Mouse (Mus musculus) heart, adult 8-10 months (tissue): ENCODE data around the gene Sox11. TPM values are rescaled to one million over a fixed set of nuclear protein-coding genes. Genes with fewer than 3 reads are reported as not detected.
A peak's percentile ranks its signal among the peaks of the same experiment; 100 is the strongest.

Experiments
- DNase-seq: peaks from one replicate; pipeline ENCODE4 v3.0.0; 2022; ENCODE audit warnings: low spot score
- total RNA-seq, 4 experiments: library from RNA; stranded (reverse); gene quantifications; 2 replicates each; pipeline ENCODE4 v1.2.4; 2022

Sox11 gene
- under 1 TPM in 3 of 4 experiments, not detected in 1; 0.03 TPM for total RNA-seq

DNA sequence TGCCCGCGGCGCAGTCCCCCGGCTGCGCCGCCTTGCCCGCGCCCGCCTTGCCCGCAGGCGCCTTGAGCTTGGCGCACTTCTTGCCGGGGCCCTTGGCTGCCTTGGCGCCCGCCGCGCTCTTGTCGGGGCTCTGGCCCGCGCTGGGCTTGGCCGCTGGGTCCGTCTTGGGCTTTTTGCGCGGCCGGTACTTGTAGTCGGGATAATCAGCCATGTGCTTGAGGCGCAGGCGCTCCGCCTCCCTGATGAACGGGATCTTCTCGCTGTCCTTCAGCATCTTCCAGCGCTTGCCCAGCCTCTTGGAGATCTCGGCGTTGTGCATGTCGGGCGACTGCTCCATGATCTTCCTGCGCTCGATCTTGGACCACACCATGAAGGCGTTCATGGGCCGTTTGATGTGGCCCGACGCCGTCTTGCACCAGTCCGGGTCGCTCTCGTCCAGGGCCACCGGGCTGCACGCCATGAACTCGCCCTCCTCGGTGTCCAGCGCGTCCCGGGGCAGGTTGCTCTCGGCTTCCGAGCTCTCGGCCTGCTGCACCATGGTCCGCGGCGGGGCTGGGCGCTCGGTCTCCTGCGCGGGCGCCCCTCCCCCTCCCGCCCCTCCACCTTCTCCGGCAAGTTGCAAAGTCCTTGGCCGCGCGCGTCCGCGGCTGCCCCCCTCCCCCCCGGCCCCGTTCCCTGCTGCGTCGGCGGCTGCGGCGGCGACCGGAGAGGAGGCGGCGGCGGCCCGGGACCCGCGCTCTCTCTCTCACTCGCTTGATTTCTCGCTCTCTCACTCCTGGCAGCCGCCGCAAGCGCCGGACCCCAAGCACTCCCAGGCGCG, at the start of gene Sox11:
Sox11 (minus strand) TSS at position 704 of the 820 bp plus-strand sequence.
- DNase-seq, result no peak

DNA sequence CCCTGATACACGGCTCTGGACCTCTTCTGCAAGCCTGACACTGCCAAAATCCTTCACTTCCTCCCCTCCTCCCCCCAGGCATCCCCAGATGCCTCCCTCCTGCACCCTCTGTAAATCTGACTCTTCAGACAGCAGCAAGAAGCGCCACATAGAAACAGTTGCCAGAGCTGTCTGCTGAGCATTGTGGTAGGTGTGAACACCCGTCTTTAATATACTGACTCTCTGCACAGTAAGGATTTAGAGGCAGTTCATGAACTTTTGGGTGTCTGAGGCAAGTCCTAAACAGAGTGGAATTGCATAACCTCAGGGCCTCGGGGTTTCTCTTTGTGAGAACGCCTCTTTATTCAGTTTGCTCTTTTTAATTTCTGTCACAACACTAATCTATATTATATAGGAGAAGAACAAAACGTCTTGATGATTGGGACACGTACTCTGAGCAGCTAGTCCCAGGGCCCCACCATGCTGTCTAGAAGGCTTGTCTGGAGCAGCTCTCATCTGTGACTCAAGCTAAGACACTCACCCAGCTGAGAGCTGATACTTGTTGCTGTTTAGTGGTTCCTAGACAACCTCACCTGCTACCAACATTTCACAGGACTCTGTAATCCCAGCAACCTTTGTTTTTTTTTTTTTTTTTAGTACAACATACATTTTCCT, 49.4 kb upstream of the Sox11 start:
- no peak for DNase-seq

DNA sequence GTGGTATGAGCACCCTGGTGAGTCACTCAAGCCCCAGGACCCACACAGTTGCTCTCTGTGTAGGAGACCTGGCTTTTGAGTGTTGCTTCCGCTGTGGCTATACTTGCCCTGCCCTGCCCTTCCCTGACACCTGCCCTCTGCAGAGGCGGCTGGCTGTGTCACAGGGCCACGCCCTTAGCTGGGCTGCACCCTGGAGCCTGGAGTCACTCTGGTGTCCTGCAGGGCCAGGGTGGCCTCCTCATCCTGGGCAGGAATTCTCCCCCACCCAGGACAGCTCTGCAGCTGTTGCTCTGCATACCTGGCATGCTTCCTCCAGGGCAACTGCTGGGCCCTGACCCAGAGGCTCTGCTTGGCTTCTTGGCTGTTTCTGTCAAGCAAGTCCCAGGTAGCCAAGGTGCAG, 48.1 kb upstream of the Sox11 start:
- DNase-seq, result no peak

DNA sequence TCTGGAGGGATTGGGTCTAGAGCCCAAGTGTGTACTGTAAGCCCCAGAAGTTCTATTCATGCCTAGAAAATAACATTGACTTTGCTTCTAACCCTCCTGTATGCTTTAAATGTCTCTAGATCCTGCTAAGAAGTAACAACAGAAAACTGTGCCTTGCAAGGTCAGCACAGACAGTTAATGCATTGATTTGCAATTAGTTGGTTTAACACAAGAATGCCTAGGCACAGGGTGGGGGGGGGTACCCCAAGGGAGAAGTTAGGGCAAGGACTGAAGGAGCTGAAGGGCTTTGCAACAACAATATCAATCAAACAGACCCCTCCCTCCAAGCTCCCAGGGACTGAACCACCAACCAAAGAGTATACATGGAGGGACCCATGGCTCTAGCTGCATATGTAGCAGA, 47.1 kb upstream of the Sox11 start:
- DNase-seq, result no peak

DNA sequence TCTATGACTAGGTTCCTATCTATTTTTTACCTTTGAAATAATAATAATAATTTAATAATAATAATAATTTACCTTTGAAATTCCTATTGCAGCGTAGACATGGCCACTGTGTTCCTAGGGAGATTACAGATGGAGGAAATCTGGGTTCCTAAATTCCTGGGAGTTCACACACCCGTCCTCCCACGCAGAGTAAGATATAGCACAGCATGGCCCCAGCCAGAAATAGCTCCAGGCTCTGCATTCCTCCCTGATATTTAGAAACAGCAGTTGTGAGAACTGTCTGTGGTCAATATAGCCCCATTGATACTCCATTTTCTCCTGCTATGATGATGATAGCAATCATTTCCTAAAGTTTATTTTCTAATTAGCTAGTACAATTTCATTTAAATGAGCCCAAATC, 30.1 kb upstream of the Sox11 start:
- DNase-seq, result peak; percentile 3

DNA sequence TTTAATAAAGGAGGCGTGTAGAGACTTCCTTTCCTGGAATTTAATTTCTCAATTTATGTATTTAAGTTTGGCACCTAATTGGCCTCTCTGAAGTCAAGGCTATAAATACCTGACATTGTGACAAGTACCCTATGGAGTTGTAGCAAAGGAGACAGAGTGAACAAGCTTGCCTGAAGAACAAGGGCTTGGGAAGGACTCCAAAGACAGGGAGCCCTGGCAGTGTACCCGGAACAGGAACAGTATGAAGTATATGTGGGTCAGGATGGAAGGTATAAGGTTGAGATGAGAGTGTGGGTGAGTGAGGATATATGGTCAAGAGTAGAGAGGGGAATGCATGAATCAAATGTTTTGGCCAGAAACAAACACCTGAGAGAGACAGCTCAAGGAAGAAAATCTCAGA, 28.4 kb upstream of the Sox11 start:
- DNase-seq, result peak; percentile 33

DNA sequence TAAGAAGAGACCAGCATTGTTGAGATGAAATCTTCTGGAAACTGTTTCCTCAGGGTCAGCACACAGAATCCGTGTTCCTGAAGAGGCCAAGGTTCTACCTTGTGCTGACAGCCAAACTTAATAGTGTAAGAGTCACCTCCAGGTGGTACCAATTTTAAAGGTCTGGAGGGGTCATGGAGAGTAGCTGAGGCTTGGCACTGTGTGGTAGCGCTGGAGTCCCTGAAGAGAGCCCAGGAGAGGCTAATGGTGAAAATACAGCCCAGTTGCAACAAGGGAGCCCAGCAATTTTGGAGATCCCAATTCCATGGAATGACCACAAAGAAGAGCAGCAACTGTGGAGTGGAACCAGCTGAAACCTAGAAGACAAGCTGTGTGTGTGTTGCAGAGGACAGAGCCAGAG, 25.1 kb upstream of the Sox11 start:
- DNase-seq, result no peak

DNA sequence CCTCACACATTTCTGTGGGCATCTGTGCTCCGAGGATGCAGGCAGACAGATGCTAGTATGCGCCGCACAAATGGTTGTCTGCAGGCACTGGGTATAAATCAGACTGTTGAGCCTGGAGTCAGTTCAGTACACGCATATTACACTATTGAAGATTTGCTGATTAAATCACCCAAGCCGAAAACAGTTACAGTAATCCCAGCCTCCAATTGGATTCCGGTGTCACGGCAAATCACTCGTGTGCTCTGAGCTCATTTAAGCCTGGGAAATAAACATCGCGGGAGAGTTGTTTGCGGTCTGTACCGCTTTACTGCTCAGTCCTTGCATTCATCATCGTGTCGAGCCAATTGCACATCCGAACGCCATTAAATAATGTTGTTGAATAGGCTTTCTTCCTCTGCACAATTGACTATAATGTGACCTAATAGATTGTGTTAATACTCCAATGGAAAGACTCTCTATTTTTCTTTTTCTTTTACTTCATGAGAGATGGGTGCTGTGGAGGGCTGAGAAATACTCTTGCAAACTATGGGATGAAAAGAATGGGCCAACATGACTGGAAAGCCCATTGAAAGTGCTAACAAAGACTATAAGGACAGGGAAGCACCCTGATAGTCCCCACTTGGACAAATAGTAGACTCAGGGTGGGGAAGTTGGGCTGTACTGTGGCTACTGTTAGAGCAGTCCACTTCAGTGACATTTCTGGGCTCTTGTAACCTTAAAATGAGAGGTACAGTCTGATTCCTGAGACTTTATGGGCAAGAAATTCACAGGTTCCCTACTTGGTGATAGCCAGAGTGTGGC, 21.7 kb upstream of the Sox11 start:
- no peak for DNase-seq

DNA sequence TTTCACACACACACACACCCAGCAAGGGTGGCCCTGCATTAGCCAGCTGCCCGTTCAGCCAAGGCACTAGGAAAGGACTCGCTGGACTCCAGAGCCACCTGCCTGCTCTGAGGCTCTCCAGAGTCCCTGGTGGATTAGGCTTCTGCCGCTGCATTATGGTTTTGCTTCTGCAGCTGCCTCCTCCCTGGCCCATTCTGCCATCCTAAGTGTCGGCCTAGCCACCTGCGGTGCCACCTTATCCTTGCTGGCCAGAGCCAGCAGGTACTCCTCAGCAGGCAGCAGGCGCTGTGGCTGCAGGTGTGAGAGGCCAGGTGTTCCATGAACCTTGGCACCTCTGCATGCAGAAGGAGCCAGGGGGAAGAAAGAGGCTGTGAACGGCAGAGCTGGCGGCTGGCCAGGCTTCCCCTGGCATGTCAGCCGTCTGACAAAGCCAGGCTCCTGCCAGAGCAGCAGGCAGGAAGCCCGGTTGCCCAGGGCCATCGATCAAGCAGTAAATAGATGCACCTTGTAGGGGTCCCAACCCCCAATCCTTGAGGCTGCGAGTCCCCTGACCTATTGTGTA, 14.8 kb upstream of the Sox11 start:
- DNase-seq, result no peak

DNA sequence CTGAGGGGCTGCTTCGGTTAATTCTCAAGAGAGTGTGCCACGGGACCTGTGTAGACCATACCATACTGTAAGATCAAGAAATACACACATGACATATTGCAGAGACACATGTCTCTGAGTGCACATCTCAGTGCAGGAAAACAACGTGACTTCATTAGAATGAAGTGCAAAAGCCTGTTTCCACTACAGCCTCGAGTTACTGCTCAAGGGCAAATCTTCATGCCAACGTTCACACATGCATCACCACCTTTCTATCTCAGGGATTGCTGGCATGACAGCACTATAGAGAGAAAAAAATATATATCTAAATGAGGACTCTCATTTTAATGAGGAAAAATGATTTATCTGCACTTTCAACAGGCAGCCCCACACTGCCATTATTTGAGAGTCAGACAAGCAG, 14.2 kb upstream of the Sox11 start:
- DNase-seq, result no peak

DNA sequence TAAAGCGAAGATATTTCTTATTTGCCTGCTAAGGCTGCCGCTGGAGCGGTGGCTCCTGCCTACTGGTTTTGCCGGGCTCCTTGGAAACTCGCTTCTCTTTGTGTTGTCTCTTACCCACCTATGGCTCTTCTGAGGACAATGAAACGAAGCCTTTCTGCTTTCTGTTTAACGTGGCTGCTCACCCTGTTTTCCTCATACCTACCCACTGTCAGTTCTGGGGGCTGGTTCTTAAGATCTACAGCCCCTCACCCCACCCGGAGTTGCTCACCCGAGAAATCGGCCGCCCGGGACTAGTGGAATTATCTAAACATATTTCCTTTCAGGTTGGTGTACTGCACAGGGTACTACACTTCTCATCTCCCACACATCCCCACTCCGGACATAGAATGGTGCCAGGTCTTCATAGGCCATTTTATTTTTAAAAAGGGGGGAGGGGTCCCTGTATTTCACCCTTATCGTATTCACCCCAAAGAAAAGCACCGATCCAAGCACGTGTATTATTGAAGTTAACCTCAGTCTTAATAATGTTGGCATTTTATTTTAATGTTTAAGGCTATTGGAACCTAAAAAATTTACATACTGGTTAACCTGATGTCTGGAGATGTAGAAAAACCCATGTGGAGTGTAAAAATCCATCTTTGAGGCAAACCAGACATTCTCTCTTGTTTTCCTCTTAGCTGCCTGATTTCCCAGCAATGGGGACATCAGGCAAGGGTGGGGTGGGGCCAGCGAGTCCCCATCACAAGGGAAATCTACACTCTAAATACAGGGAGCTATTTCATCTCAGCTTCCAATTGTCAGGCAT, 1.4 kb upstream of the Sox11 start:
- DNase-seq, result no peak

DNA sequence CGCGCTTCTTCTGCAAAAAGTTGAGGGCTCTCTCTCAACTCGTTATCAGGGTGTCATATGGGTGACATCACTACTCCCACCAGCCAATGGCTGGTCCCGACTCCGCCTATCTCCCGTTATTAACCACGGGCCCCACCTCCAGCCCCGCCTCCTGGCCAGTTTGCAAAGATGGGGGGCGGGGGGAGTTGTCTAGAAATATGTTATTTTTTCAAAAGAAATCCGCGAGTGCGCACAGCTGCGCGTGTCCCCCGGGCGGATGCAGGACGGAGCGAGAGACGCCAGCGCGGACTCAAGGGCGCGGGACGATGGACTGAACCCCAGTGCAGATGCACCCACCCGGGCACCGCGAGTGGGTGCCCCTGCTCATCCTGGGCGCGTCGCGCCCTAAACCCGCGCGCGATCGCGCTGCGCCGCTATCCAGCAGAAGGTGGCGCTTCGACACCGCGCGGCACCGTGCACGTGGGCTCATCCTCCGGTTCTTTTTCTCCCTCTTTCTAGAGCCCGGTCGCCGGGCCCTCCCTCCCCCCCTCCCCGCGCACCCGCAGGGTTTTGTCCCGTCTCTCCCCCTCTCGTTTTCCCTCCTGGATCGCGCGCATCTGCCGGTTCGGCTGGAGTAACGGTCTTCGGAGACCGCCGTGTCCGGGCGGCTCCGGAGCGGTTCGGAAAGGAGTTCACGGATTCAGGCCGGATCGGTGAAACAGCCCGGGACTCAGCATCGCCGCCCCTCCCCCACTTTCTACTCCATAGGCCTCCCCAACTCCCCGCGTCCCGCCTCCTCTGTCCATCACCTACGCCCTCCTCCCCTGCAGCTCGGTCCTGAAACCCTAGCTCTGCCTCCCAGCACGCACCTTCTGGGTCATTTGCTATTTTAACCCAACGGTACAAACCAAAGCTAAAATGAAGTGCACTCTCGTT, 574 bp upstream of the Sox11 start:
- DNase-seq, result peak; percentile 22

DNA sequence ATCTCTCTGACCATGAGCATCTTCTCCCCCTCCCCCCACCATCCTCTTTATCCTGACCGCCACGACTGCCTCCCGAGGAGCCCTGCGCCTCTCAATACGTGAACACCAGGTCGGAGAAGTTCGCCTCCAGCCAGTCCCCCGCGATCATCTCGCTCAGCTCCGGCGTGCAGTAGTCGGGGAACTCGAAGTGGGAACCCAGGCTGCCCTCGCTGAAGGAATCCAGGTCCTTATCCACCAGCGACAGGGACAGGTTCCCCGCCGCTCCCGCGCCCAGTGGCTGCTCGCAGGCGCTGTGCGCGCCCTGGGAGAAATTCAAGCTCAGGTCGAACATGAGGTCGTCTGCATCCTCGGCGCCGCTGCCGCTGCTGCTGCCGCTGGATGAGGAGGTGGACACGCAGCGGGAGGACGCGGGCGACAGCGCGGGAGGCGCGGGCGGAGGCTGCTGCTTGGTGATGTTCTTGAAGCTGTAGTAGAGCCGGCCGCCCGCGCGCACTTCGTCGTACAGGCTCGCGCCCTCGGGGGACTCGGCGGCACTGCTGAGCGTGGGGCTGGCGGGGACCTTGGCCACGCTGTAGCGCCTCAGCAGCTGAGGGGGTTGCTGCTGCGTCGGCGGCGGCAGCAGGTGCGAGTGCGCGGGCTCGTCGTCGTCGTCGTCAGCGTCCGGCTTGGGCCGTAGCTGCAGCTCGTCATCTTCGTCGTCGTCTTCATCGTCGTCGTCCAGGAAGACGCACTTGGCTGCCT, 1.1 kb downstream of the Sox11 start:
- DNase-seq, result no peak

DNA sequence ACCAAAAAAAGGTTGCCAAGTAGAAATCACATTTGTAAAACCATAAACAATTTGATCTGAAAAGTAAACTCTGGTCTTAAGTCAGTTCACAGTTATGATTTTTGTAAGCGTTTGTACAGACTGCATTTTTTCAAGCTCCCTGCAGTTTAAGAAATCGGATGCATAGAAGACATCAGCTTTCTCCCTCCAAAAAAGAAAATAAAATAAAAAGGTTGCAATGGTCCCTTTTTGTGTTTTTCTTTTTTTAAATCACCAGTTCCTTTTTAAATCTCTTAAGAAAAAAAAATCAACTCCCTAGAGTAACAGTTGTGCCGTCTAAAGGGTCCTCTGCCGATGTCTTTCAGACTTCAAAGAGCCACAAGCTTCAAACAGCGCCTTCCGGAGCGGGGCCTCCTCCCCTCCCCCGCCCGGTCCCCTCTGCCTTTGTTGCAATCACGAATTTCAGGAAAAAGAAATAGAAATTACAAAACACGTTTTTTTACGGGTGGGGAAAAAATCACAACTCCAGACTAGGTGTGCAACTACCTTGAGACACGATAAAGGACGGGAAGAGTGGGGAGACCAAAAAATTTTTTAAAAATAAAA, 1.8 kb downstream of the Sox11 start:
- DNase-seq, result no peak

DNA sequence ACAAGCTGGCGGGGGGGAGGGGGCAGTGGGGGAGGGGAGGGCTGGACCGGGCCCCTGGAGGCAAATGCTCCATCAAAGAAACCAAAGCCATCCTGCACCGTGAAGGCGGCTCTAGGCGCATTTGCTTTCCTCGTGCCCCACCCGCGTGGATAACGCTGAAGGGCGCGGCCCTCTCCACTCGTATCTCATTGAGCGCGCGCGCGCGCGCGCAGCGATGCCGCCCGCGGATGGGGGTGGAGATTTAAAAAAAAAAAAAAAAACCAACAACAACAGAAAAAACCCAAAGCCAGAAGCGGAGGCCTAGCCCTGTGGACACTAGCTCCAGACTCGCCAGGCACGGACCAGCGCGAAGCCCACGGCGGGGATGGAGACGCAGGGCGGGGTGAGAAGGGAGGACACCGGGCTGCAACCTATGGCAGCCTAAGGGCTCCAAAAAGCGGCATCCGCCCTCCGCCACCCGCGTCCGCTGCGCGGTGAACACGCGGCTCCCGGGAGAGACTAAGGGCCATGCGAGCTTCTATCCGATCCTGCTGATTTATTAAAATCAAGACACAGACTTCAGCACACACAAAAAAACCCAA, 3.1 kb downstream of the Sox11 start:
- DNase-seq, result no peak

DNA sequence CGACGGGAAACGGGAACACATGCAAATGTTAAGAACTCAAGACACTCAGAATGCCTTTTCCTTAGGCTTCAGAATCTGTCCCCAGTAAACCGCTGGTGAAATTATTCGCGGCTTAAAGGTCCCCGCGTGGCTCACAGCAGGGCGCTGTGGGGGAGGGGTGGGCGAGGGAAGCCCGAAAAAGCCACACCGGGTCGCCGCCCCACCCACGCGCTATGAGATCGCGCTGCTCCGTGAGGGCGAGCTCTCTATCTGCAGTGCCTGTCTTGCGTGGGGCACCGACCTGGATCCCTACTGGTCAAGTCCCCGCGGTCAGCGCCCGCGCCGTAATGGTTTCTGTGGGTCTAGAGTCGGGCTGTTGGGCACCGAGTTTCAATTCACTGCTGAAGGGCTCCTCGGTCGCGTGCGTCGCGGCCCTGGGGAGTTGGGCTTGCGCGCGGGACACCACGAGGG, 3.6 kb downstream of the Sox11 start:
- no peak for DNase-seq

DNA sequence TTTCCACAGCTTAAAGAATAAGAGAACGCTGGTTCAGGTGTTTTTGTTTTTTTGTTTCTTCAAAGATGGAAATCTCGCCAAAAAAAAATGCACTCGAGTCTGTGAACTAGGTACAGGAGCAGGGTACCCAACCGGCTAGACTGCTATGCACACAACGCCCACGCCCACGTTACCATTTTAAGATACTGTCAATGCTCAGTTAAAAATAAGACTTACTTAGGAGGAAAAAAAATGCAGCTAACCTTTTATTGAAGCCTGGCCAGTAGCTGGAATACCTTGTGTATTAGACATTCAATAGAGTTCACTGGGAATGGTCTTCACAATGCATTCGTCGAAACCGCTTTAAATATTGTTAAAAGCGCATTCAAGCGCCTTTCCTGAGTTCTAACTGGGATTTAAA, 4.3 kb downstream of the Sox11 start:
- no peak for DNase-seq

DNA sequence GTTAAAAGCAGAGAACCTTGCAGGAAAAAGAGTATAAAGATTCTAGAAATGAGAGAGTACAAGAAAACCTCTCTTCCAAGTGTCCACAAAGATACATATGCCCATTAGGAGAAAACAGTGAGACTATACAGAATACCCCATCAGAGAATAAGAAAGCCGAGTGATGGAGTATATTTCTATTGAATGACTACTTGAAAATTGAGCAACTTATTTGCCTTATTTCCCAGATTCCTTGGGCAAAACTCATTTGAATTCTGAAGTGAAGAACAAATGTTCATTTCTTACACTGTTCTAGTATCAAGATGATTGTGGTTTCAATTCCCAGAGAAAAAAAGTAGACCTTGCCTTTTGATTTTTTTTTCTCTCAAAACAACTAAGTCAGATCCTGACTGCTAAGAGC, 4.9 kb downstream of the Sox11 start:
- DNase-seq, result no peak

DNA sequence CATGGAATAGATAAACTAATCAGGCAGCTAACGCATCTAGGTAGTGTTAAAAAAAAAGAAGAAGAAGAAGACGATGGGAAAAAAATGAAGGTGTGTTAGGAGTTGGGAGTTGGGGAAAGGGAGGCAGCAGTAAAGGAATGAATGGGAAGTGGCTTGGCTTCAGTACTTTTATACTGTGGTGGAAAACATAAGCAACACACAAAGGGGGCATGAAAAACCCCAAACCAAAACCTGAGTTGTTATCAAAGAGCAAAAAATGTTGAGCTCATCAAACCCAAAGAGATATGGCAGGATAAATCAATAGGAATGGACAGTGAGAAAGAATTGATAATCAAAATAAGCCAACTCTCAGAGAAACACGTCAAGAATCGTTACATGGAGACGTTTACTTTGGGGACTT, 5.6 kb downstream of the Sox11 start:
- DNase-seq, result no peak
